Mouse (Mus musculus) kidney, embryonic 15.5 days (tissue): ENCODE measurements around the gene Ercc6l2. TPM values are rescaled to one million over a fixed set of nuclear protein-coding genes. Genes with fewer than 3 reads are reported as not detected.

ENCODE experiments used
- ATAC-seq: fragments of 200-750 bp; cut with Nextera tagmentation; replicated peaks from 2 replicates; pipeline ENCODE4 v1.8.0; 2017; ENCODE audit warnings: moderate TSS enrichment; ENCODE audit not compliant: low FRiP score
- H3K27ac ChIP-seq: fragments of 300-500 bp; sonication (generic); 2 replicates; pipeline ENCODE4 v1.5.1; 2015; ENCODE audit warnings: mild to moderate bottlenecking, inconsistent platforms
- H3K27me3 ChIP-seq: fragments of 300-500 bp; sonication (generic); 2 replicates; pipeline ENCODE4 v1.6.1; 2015; ENCODE audit warnings: inconsistent platforms
- H3K36me3 ChIP-seq: fragments of 300-500 bp; sonication (generic); 2 replicates; pipeline ENCODE4 v1.6.1; 2015; ENCODE audit warnings: inconsistent platforms
- H3K4me1 ChIP-seq: fragments of 300-500 bp; sonication (generic); 2 replicates; pipeline ENCODE4 v1.6.1; 2015; ENCODE audit warnings: inconsistent platforms
- H3K4me2 ChIP-seq: fragments of 300-500 bp; sonication (generic); 2 replicates; pipeline ENCODE4 v1.6.1; 2015; ENCODE audit warnings: moderate library complexity, mild to moderate bottlenecking, inconsistent platforms
- H3K4me3 ChIP-seq: fragments of 300-500 bp; sonication (generic); replicated peaks from 2 replicates; pipeline ENCODE4 v1.5.1; 2015; ENCODE audit warnings: mild to moderate bottlenecking, inconsistent platforms
- H3K9ac ChIP-seq: fragments of 300-500 bp; sonication (generic); 2 replicates; pipeline ENCODE4 v1.6.1; 2015; ENCODE audit warnings: mild to moderate bottlenecking, inconsistent platforms
- H3K9me3 ChIP-seq: fragments of 300-500 bp; sonication (generic); replicated peaks from 2 replicates; pipeline ENCODE4 v1.6.1; 2016; ENCODE audit warnings: inconsistent platforms
- WGBS: fragments of 180-500 bp; shearing (Covaris S2); methylation state at CpG from one replicate; pipeline ENCODE4 v1.1.7; 2015; ENCODE audit warnings: mixed read lengths; 5-methylcytosine and 5-hydroxymethylcytosine counted together
- polyA plus RNA-seq: library from polyadenylated mRNA; unstranded; fragments of >200 nt; fragmentation: Nextera tagmentation; extraction: Ambion mirVana; gene quantifications from 2 replicates; pipeline ENCODE4 v1.2.1, GENCODE M21; 2015

Gene Ercc6l2
- polyA plus RNA-seq, 1 experiment from 2014 or later, result 26.7 TPM

DNA sequence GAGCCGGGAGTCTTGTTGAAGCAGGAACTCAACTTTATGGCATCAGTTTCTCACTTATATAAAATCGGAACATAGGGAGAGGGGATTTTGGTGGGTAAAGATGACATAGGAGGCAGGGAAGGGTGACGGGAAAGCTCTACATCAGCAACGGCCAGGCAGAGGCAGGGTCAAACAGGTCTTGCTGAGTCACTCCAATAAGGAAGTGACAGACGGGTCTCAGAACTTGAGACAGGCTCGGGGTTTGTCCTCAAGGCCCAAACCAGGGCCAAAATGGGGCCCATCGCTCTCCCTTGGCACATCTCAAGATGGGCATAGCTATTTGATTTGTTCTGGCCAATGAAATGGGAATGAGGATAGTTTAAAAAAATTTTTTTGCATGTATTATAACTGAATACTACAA lies 128.6 kb downstream of the Ercc6l2 start:
- 0 out of 2 replicates have a peak, but pooled peaks cover 3% of the 10 kb centered on the region for H3K27me3 ChIP-seq
- H3K27ac ChIP-seq, result no peak overlapping the region
- no peaks in the 10 kb centered on the region for H3K9me3 ChIP-seq
- H3K4me1 ChIP-seq, result peaks cover 29% of the 10 kb centered on the region
- WGBS, result 74% methylated on average over 7 of the region's 7 CpGs
- H3K9ac ChIP-seq, result no peak overlapping the region
- no peak overlapping the region for H3K4me3 ChIP-seq
- no peak overlapping the region for H3K4me2 ChIP-seq
- no peaks in the 10 kb centered on the region for H3K36me3 ChIP-seq
- ATAC-seq, result no peak

DNA sequence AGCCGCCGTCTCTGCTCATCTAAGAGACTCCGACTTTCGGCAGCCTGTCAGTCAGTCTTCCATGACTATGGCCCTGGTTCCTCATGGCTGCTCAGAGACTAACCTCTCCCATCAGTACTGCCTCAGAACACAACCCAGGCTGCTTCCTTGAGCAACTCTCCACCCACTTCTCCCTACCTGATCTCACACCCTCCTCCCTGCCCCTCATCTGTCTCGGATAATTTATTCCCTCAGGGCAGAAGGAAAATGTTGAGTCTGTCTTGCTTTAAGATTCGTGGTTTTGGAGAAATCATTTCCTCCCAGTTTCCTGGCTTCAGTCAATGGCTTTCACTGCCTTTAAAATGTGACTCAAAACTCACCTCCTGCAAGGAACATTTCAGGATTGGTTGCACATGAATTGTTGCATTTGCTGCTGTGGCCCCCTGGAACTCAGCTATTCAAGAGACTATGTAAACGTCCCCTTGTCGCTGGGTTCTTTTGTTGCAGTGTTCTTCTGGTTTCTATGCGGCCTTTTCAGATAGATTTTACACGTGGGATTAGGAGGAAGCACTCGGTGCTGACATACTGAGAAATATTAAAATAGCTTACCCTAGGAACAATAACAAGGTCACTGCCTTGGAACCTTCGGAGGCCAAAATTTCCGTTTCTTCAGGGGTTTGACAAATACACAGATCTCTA lies 129.4 kb downstream of the Ercc6l2 start:
- ATAC-seq, result peak; percentile 81
- H3K27me3 ChIP-seq, result peaks cover 8% of the 10 kb centered on the region; the same call in 1 of the 2 replicates
- H3K9ac ChIP-seq, result no peak overlapping the region
- H3K27ac ChIP-seq, result peak overlapping the region; percentile 64
- peaks cover 29% of the 10 kb centered on the region for H3K4me1 ChIP-seq
- H3K36me3 ChIP-seq, result no peaks in the 10 kb centered on the region
- no peaks in the 10 kb centered on the region for H3K9me3 ChIP-seq
- WGBS, result 31% methylated on average over 13 of the region's 13 CpGs
- no peak overlapping the region for H3K4me3 ChIP-seq
- H3K4me2 ChIP-seq, result no peak overlapping the region

Other genes with a start within 250 kb of the Ercc6l2 start
- gene Ptch1, start 241.6 kb upstream of the Ercc6l2 start, polyA plus RNA-seq, result 15.8 and 17.3 TPM in 2 replicates